Mouse (Mus musculus): ENCODE data around the gene Ccnd3. TPM values are rescaled to one million over a fixed set of nuclear protein-coding genes. Genes with fewer than 3 reads are reported as not detected.

The Ccnd3 gene
- polyA plus RNA-seq, 2 experiments: 349 to 520 TPM

GRCm38 (mm10) chr17:47625088-47625487, 120.2 kb downstream of the Ccnd3 start:
- H3K27me3 ChIP-seq (ENCODE audit: control insufficient read depth, insufficient read depth, low read length): no peaks in the 10 kb centered on the region
- TF ChIP-seq POLR2A (IDR thresholded peaks at IDR 0.05; ENCODE audit: borderline replicate concordance, extremely low read depth, insufficient read depth, insufficient read length): no peak
- ATAC-seq (ENCODE audit: low FRiP score, low read depth): no peak
- H3K4me1 ChIP-seq (ENCODE audit: control insufficient read depth, insufficient read depth, low read length): no peaks in the 10 kb centered on the region
- H3K9me3 ChIP-seq (ENCODE audit: control insufficient read depth, low read length): no peaks in the 10 kb centered on the region
- H3K9ac ChIP-seq (ENCODE audit: low read depth, low read length, severe bottlenecking): no peak overlapping the region
- 92% methylated on average over 2 of the region's 2 CpGs for WGBS
- DNase-seq (ENCODE audit: low spot score): no peak
- no peak overlapping the region for H3K4me3 ChIP-seq (replicated peaks; ENCODE audit: low read length)
- no peak overlapping the region for H3K4me2 ChIP-seq (replicated peaks; ENCODE audit: low read depth, low read length, severe bottlenecking)
- H3K27ac ChIP-seq (replicated peaks; ENCODE audit: low read depth, low read length): no peak overlapping the region
- peaks cover 46% of the 10 kb centered on the region for H3K36me3 ChIP-seq (ENCODE audit: control insufficient read depth, insufficient read depth, low read length)

GRCm38 (mm10) chr17:47626031-47626430, 121.2 kb downstream of the Ccnd3 start:
- no peak for TF ChIP-seq POLR2A (IDR thresholded peaks at IDR 0.05; ENCODE audit: borderline replicate concordance, extremely low read depth, insufficient read depth, insufficient read length)
- ATAC-seq (ENCODE audit: low FRiP score, low read depth) (no peak), DNase-seq (ENCODE audit: low spot score) (no peak)
- Histone ChIP-seq H3K4me3 (replicated peaks; ENCODE audit: low read length) (no peak overlapping the region), H3K4me1 (ENCODE audit: control insufficient read depth, insufficient read depth, low read length) (peaks cover 6% of the 10 kb centered on the region), H3K4me2 (replicated peaks; ENCODE audit: low read depth, low read length, severe bottlenecking) (no peak overlapping the region), H3K9me3 (ENCODE audit: control insufficient read depth, low read length) (no peaks in the 10 kb centered on the region), H3K36me3 (ENCODE audit: control insufficient read depth, insufficient read depth, low read length) (peaks cover 43% of the 10 kb centered on the region), H3K27me3 (ENCODE audit: control insufficient read depth, insufficient read depth, low read length) (no peaks in the 10 kb centered on the region), H3K27ac (replicated peaks; ENCODE audit: low read depth, low read length) (no peak overlapping the region), H3K9ac (ENCODE audit: low read depth, low read length, severe bottlenecking) (no peak overlapping the region)
- 88% methylated on average over 5 of the region's 5 CpGs for WGBS

GRCm38 (mm10) chr17:47627791-47628190, 122.9 kb downstream of the Ccnd3 start:
- H3K4me2 ChIP-seq (replicated peaks; ENCODE audit: low read depth, low read length, severe bottlenecking): no peak overlapping the region

GRCm38 (mm10) chr17:47628851-47629676, 124.2 kb downstream of the Ccnd3 start:
- Histone ChIP-seq H3K36me3 (ENCODE audit: control insufficient read depth, insufficient read depth, low read length) (peaks cover 18% of the 10 kb centered on the region), H3K27ac (replicated peaks; ENCODE audit: low read depth, low read length) (peak overlapping the region; percentile 90), H3K27me3 (ENCODE audit: control insufficient read depth, insufficient read depth, low read length) (no peaks in the 10 kb centered on the region), H3K4me1 (ENCODE audit: control insufficient read depth, insufficient read depth, low read length) (peaks cover 12% of the 10 kb centered on the region), H3K4me3 (replicated peaks; ENCODE audit: low read length) (peak overlapping the region; percentile 67), H3K4me2 (replicated peaks; ENCODE audit: low read depth, low read length, severe bottlenecking) (peak overlapping the region; percentile 84), H3K9me3 (ENCODE audit: control insufficient read depth, low read length) (no peaks in the 10 kb centered on the region), H3K9ac (ENCODE audit: low read depth, low read length, severe bottlenecking) (peak overlapping the region; percentile 70)
- DNase-seq (ENCODE audit: low spot score) (peak; percentile 94), ATAC-seq (ENCODE audit: low FRiP score, low read depth) (peak; percentile 94)
- 0 out of 2 replicates have a peak, but pooled peaks have one; percentile 31 for TF ChIP-seq POLR2A (IDR thresholded peaks at IDR 0.05; ENCODE audit: borderline replicate concordance, extremely low read depth, insufficient read depth, insufficient read length)
- under 1% methylated on average over 61 of the region's 63 CpGs for WGBS

More at GRCm38 (mm10) chr17:47627791-47628190, 122.9 kb downstream of the Ccnd3 start:
- no peak overlapping the region for H3K9ac ChIP-seq (ENCODE audit: low read depth, low read length, severe bottlenecking)
- ATAC-seq (ENCODE audit: low FRiP score, low read depth) (no peak), DNase-seq (ENCODE audit: low spot score) (no peak)
- no peak overlapping the region for H3K4me3 ChIP-seq (replicated peaks; ENCODE audit: low read length)
- peaks cover 12% of the 10 kb centered on the region for H3K4me1 ChIP-seq (ENCODE audit: control insufficient read depth, insufficient read depth, low read length)
- WGBS: 77% methylated on average over 2 of the region's 2 CpGs
- peaks cover 31% of the 10 kb centered on the region for H3K36me3 ChIP-seq (ENCODE audit: control insufficient read depth, insufficient read depth, low read length)
- no peaks in the 10 kb centered on the region for H3K9me3 ChIP-seq (ENCODE audit: control insufficient read depth, low read length)
- no peaks in the 10 kb centered on the region for H3K27me3 ChIP-seq (ENCODE audit: control insufficient read depth, insufficient read depth, low read length)
- no peak for TF ChIP-seq POLR2A (IDR thresholded peaks at IDR 0.05; ENCODE audit: borderline replicate concordance, extremely low read depth, insufficient read depth, insufficient read length)
- H3K27ac ChIP-seq (replicated peaks; ENCODE audit: low read depth, low read length): no peak overlapping the region

- peak; percentile 1; the same call in 1 of the 2 replicates for ATAC-seq (ENCODE audit: low FRiP score, low read depth)
Observed at GRCm38 (mm10) chr17:47629717-47630677, 125.1 kb downstream of the Ccnd3 start.

More at GRCm38 (mm10) chr17:47629717-47630677, 125.1 kb downstream of the Ccnd3 start:
- DNase-seq (ENCODE audit: low spot score): no peak
- H3K4me2 ChIP-seq (replicated peaks; ENCODE audit: low read depth, low read length, severe bottlenecking): peak overlapping the region; percentile 84
- TF ChIP-seq POLR2A (IDR thresholded peaks at IDR 0.05; ENCODE audit: borderline replicate concordance, extremely low read depth, insufficient read depth, insufficient read length): no peak
- peak overlapping the region; percentile 70 for H3K9ac ChIP-seq (ENCODE audit: low read depth, low read length, severe bottlenecking)
- H3K9me3 ChIP-seq (ENCODE audit: control insufficient read depth, low read length): no peaks in the 10 kb centered on the region
- H3K4me3 ChIP-seq (replicated peaks; ENCODE audit: low read length): peak overlapping the region; percentile 67
- peaks cover 12% of the 10 kb centered on the region for H3K36me3 ChIP-seq (ENCODE audit: control insufficient read depth, insufficient read depth, low read length)
- WGBS: 2% methylated on average over 60 of the region's 61 CpGs
- no peaks in the 10 kb centered on the region for H3K27me3 ChIP-seq (ENCODE audit: control insufficient read depth, insufficient read depth, low read length)
- H3K27ac ChIP-seq (replicated peaks; ENCODE audit: low read depth, low read length): peak overlapping the region; percentile 90
- peaks cover 12% of the 10 kb centered on the region for H3K4me1 ChIP-seq (ENCODE audit: control insufficient read depth, insufficient read depth, low read length)
